Mouse (Mus musculus) C2C12 (cell line): ENCODE measurements at regions not wholly inside any gene's neighbourhood (a gene's known extent, or its start where the extent isn't known, plus 50 kb on each side); places are given as distances from the start of the nearest gene placed in this dataset.

ENCODE experiments used
- CEBPB ChIP-seq: IDR thresholded peaks from one replicate; pipeline ENCODE4 v1.6.1; 2011; ENCODE audit warnings: low read depth, mild to moderate bottlenecking, control low read depth, moderate library complexity
- CTCF ChIP-seq: IDR thresholded peaks from one replicate; pipeline ENCODE4 v1.5.1; 2011; ENCODE audit not compliant: control insufficient read depth, insufficient read depth, insufficient read length

- no peak for TF ChIP-seq CTCF
- no peak for TF ChIP-seq CEBPB
Measured at GRCm38 (mm10) chr4:131461728-131462127, 376.4 kb downstream of the Ptpru start.
